Mouse (Mus musculus): ENCODE data around the gene Vangl2. TPM values are rescaled to one million over a fixed set of nuclear protein-coding genes. Genes with fewer than 3 reads are reported as not detected.

The Vangl2 gene
- 49.3 and 52.9 TPM in 2 replicates for polyA plus RNA-seq (2014; fragmentation: Nextera tagmentation; extraction: Ambion mirVana)

DNA sequence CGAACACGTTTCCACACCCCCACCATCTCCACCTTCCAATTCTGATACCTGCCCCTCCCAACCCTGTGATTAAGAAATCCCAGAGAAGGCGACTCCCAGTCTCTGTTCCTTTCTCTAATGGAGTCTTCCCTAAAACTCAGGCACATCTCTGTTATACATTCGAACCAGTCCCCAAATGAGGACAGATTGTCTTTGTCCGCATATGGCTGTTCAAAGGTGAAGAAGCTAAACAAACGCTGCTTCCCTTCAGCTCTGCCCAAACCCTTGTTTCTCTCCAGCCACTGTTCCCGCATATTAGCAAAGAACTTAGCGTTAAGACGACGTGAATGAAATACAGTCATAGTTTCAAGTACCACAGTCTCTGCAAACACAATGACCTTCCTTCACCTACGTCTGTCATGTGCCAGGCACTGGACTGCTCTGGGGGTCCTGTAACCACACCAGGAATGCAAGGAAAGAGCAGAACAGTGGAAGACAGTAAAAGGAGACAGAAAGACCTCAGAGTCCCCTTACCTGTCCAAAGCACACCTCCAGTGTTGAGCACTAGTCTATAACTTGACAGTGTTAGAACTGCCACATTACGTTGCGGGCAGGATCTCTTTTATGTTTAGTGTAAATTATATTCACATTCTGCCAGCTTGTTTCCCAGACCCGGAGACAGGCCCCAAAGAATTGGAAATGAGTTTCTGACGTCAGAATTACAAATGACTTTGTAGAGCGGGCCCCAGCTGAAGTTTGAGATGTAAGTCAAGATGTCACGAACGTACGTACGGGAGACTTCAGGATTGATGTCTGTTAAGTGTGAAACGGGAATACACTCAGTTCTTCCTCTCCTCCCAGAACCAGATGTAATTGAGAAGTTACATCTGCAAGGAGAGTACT is at the start of gene Vangl2:
Gene Vangl2 (minus strand): TSS at position 51 of the 882 bp plus-strand sequence.
- Histone ChIP-seq H3K4me3 (ENCODE audit: low read depth, low read length) (peak within 1 kb of the TSS; percentile 93), H3K27me3 (ENCODE audit: control insufficient read depth, insufficient read depth, low read length) (no peaks in the 10 kb centered on the region), H3K4me1 (ENCODE audit: control insufficient read depth, insufficient read depth, low read length) (peaks cover 33% of the 10 kb centered on the region), H3K27ac (ENCODE audit: low read depth, low read length) (peak within 1 kb of the TSS; percentile 90), H3K4me2 (peak within 1 kb of the TSS; percentile 84), H3K9me3 (ENCODE audit: control insufficient read depth, low read length) (no peaks in the 10 kb centered on the region), H3K9ac (ENCODE audit: low read length) (peak within 1 kb of the TSS; percentile 98), H3K36me3 (ENCODE audit: control insufficient read depth, insufficient read depth, low read length) (no peaks in the 10 kb centered on the region)
- WGBS = 48% methylated on average over 21 of the region's 21 CpGs
- DNase-seq (ENCODE audit: low spot score, missing footprints) (peak; percentile 88), ATAC-seq (ENCODE audit: low FRiP score) (no peak)

DNA sequence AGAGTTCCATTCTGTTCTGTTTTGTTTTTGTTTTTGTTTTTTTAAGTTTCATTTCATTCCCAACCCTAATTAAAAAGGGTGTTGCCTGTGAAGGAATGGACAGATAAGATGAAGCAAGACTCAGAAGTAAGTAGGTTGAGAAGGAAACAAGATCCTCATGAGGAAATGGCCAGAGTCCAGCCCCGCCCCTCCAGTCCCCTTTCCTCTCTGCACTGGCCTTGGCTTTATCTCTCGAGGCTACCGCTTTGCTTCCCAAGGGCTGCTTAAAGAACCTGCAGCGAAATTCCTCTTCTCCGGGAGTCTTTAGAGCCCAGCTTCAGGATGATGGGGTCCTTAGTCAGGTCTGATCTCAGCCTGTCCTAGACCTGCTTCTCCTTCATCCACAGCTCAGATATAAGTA is 49.7 kb upstream of the Vangl2 start:
- Histone ChIP-seq H3K9me3 (ENCODE audit: control insufficient read depth, low read length) (no peaks in the 10 kb centered on the region), H3K4me1 (ENCODE audit: control insufficient read depth, insufficient read depth, low read length) (peaks cover 4% of the 10 kb centered on the region), H3K9ac (ENCODE audit: low read length) (no peak overlapping the region), H3K27ac (ENCODE audit: low read depth, low read length) (no peak overlapping the region), H3K27me3 (ENCODE audit: control insufficient read depth, insufficient read depth, low read length) (no peaks in the 10 kb centered on the region), H3K4me3 (ENCODE audit: low read depth, low read length) (no peak overlapping the region), H3K36me3 (ENCODE audit: control insufficient read depth, insufficient read depth, low read length) (peaks cover 16% of the 10 kb centered on the region), H3K4me2 (no peak overlapping the region)
- WGBS = 80% methylated on average over 5 of the region's 5 CpGs
- ATAC-seq (ENCODE audit: low FRiP score) (no peak), DNase-seq (ENCODE audit: low spot score, missing footprints) (no peak)

- WGBS = 97% methylated on average over 7 of the region's 7 CpGs
Measured at GRCm38 (mm10) chr1:172072604-172073003, 44.4 kb upstream of the Vangl2 start.

GRCm38 (mm10) chr1:172071556-172071955 is 43.3 kb upstream of the Vangl2 start:
- peaks cover 45% of the 10 kb centered on the region for H3K36me3 ChIP-seq (ENCODE audit: control insufficient read depth, insufficient read depth, low read length)
- ATAC-seq (ENCODE audit: low FRiP score) = peak; percentile 56; the same call in 1 of the 2 replicates

More at GRCm38 (mm10) chr1:172072604-172073003, 44.4 kb upstream of the Vangl2 start:
- H3K36me3 ChIP-seq (ENCODE audit: control insufficient read depth, insufficient read depth, low read length) = peaks cover 40% of the 10 kb centered on the region
- H3K4me3 ChIP-seq (ENCODE audit: low read depth, low read length) = no peak overlapping the region
- ATAC-seq (ENCODE audit: low FRiP score) (no peak), DNase-seq (ENCODE audit: low spot score, missing footprints) (peak; percentile 69)
- H3K4me1 ChIP-seq (ENCODE audit: control insufficient read depth, insufficient read depth, low read length) = no peaks in the 10 kb centered on the region
- H3K9me3 ChIP-seq (ENCODE audit: control insufficient read depth, low read length) = no peaks in the 10 kb centered on the region
- no peaks in the 10 kb centered on the region for H3K27me3 ChIP-seq (ENCODE audit: control insufficient read depth, insufficient read depth, low read length)
- H3K27ac ChIP-seq (ENCODE audit: low read depth, low read length) = no peak overlapping the region
- no peak overlapping the region for H3K9ac ChIP-seq (ENCODE audit: low read length)
- H3K4me2 ChIP-seq = no peak overlapping the region

GRCm38 (mm10) chr1:172070227-172070626 is 42.0 kb upstream of the Vangl2 start:
- 85% methylated on average over 6 of the region's 6 CpGs for WGBS
- H3K27ac ChIP-seq (ENCODE audit: low read depth, low read length) = no peak overlapping the region
- DNase-seq (ENCODE audit: low spot score, missing footprints) (no peak), ATAC-seq (ENCODE audit: low FRiP score) (no peak)
- no peaks in the 10 kb centered on the region for H3K9me3 ChIP-seq (ENCODE audit: control insufficient read depth, low read length)
- no peaks in the 10 kb centered on the region for H3K4me1 ChIP-seq (ENCODE audit: control insufficient read depth, insufficient read depth, low read length)
- H3K4me3 ChIP-seq (ENCODE audit: low read depth, low read length) = no peak overlapping the region
- H3K27me3 ChIP-seq (ENCODE audit: control insufficient read depth, insufficient read depth, low read length) = no peaks in the 10 kb centered on the region
- H3K4me2 ChIP-seq = no peak overlapping the region
- peaks cover 45% of the 10 kb centered on the region for H3K36me3 ChIP-seq (ENCODE audit: control insufficient read depth, insufficient read depth, low read length)
- no peak overlapping the region for H3K9ac ChIP-seq (ENCODE audit: low read length)

More at GRCm38 (mm10) chr1:172071556-172071955, 43.3 kb upstream of the Vangl2 start:
- Histone ChIP-seq H3K27me3 (ENCODE audit: control insufficient read depth, insufficient read depth, low read length) (no peaks in the 10 kb centered on the region), H3K4me1 (ENCODE audit: control insufficient read depth, insufficient read depth, low read length) (no peaks in the 10 kb centered on the region), H3K4me3 (ENCODE audit: low read depth, low read length) (no peak overlapping the region), H3K4me2 (no peak overlapping the region), H3K9ac (ENCODE audit: low read length) (no peak overlapping the region), H3K9me3 (ENCODE audit: control insufficient read depth, low read length) (no peaks in the 10 kb centered on the region), H3K27ac (ENCODE audit: low read depth, low read length) (no peak overlapping the region; the same call in 1 of the 2 replicates)
- DNase-seq (ENCODE audit: low spot score, missing footprints) = no peak
- 69% methylated on average over 4 of the region's 4 CpGs for WGBS

DNA sequence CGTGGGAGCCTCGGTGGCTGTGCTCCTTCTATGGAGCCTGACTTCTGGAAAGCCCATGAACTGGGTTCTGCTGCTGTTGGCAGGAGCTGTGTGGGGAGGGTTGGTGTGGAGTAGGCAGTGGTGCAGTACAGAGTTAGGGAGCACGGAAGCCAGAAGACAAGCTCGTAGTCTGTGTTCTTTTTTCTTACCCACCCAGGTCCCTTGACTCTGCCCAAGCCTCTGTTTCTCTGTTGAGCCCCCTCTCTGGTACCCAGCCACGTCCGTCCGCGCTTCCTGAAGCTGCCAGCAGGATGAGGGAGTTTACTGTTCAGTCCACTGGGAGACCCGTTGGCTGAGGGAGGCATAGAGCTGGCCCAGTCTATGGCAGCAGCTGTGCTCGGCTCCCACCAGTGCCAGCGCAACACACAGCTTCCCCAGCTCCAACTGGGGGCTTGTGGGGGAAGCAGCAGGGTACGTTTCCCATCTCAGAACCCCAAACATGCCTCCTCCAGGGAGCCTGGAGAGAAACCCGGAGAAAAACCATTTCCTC is 36.4 kb upstream of the Vangl2 start:
- H3K9ac ChIP-seq (ENCODE audit: low read length) = no peak overlapping the region
- DNase-seq (ENCODE audit: low spot score, missing footprints) = no peak

DNA sequence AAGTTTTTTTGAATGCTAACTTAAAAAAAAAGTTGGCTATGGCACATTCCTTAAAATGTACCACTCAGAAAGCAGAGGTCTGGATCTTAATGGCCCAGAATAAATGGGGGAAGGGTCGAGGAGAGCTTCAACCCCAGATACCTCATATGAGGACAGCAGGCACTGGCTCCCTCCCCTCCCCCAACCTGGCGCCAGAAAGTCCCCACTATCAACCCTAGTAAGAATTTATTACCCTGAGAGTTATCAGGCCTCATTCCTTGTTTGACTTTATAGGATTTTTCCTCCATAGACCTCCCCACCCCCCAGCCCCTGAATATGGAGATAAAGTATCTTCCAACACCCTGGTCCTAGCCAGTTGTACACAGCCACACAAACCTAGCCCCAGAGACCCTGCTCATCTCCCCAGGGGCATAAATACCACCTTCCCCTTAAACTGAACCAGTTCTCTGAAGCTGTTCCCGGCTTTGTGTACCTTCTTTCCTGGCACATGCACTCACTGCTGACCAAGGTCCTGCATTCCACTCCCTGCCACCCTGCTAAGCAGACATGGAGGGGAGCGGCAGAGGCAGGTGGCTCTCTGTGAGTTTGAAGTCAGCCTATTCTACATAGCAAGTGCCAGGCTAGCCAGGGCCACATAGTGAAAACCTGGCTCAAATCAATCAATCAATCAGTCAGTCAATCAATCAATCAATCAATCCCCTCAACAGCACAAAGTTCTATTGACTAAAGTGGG is 35.2 kb upstream of the Vangl2 start:
- peaks cover 11% of the 10 kb centered on the region; the same call in 1 of the 2 replicates for H3K36me3 ChIP-seq (ENCODE audit: control insufficient read depth, insufficient read depth, low read length)
- no peak for ATAC-seq (ENCODE audit: low FRiP score)
- peaks cover 14% of the 10 kb centered on the region for H3K4me1 ChIP-seq (ENCODE audit: control insufficient read depth, insufficient read depth, low read length)
- no peak overlapping the region for H3K4me2 ChIP-seq
- no peak overlapping the region for H3K27ac ChIP-seq (ENCODE audit: low read depth, low read length)
- WGBS = 75% methylated on average over 4 of the region's 4 CpGs
- no peak overlapping the region for H3K4me3 ChIP-seq (ENCODE audit: low read depth, low read length)
- no peak for DNase-seq (ENCODE audit: low spot score, missing footprints)
- H3K27me3 ChIP-seq (ENCODE audit: control insufficient read depth, insufficient read depth, low read length) = no peaks in the 10 kb centered on the region
- H3K9me3 ChIP-seq (ENCODE audit: control insufficient read depth, low read length) = no peaks in the 10 kb centered on the region
- no peak overlapping the region for H3K9ac ChIP-seq (ENCODE audit: low read length)

More for the DNA sequence above, 36.4 kb upstream of the Vangl2 start:
- ATAC-seq (ENCODE audit: low FRiP score) = no peak
- Histone ChIP-seq H3K36me3 (ENCODE audit: control insufficient read depth, insufficient read depth, low read length) (peaks cover 21% of the 10 kb centered on the region; the same call in 1 of the 2 replicates), H3K9me3 (ENCODE audit: control insufficient read depth, low read length) (no peaks in the 10 kb centered on the region), H3K27me3 (ENCODE audit: control insufficient read depth, insufficient read depth, low read length) (no peaks in the 10 kb centered on the region), H3K4me3 (ENCODE audit: low read depth, low read length) (no peak overlapping the region), H3K27ac (ENCODE audit: low read depth, low read length) (peak overlapping the region; percentile 36; the same call in 1 of the 2 replicates), H3K4me2 (no peak overlapping the region), H3K4me1 (ENCODE audit: control insufficient read depth, insufficient read depth, low read length) (peaks cover 10% of the 10 kb centered on the region; the same call in 1 of the 2 replicates)
- 69% methylated on average over 13 of the region's 13 CpGs for WGBS

DNA sequence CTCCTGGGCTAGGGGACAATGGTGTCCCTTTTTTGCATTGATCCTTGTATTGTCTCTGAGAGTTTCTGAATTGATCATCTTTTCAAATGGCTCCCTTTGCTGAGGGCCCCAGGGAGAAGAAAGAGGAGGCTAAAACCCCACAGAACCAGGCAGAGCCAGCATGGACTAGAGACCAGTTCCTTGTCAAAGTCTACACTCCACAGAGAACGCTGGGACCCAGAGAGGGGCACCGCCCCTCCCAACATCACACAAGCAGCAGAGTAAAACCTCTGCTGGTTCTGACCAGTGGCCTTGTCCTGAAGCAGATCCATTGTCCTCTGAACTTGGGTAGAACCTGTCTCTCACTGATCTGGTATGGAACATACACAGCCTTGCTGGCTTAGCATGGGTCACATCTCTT is 33.9 kb upstream of the Vangl2 start:
- WGBS = 91% methylated on average over 2 of the region's 2 CpGs
- Histone ChIP-seq H3K27ac (ENCODE audit: low read depth, low read length) (peak overlapping the region; percentile 79; the same call in 1 of the 2 replicates), H3K27me3 (ENCODE audit: control insufficient read depth, insufficient read depth, low read length) (no peaks in the 10 kb centered on the region), H3K4me3 (ENCODE audit: low read depth, low read length) (no peak overlapping the region), H3K4me1 (ENCODE audit: control insufficient read depth, insufficient read depth, low read length) (peaks cover 23% of the 10 kb centered on the region), H3K4me2 (no peak overlapping the region), H3K36me3 (ENCODE audit: control insufficient read depth, insufficient read depth, low read length) (peaks cover 5% of the 10 kb centered on the region; the same call in 1 of the 2 replicates), H3K9ac (ENCODE audit: low read length) (no peak overlapping the region), H3K9me3 (ENCODE audit: control insufficient read depth, low read length) (no peaks in the 10 kb centered on the region)
- DNase-seq (ENCODE audit: low spot score, missing footprints) (no peak), ATAC-seq (ENCODE audit: low FRiP score) (no peak)

All from midbrain, embryonic 11.5 days (tissue).